8 mouse cellular contexts compared by ENCODE assay signal in genomic region chr9:118478839-118479507, GRCm38 (mm10). TPM values are rescaled to one million over a fixed set of nuclear protein-coding genes. Genes with fewer than 3 reads are reported as not detected.
DNase-seq lines count a peak whose midpoint lies in the region; ATAC-seq and TF ChIP-seq lines count a peak whose summit lies in the region.

No protein-coding gene starts in this region.

- DNase-seq in left cerebral cortex, postnatal 4 days = peak; percentile 65
- DNase-seq in left cerebral cortex, postnatal 14 days (ENCODE audit: low spot score in 2 of 2) = no peak
- DNase-seq in midbrain, embryonic 10.5 days (ENCODE audit: low spot score) = peak; percentile 58
- DNase-seq in thymus, postnatal 25 days = peak; percentile 55
- no peak for DNase-seq in layer of hippocampus, adult 8-10 months (ENCODE audit: low spot score in 2 of 2)

- peak overlapping the region; percentile 58 for H3K9ac ChIP-seq in forebrain, embryonic 12.5 days
- H3K9ac ChIP-seq in kidney, embryonic 15.5 days = 0 out of 2 replicates have a peak overlapping the region, but pooled peaks have one; percentile 21

- no peak for TF ChIP-seq CTCF in bone marrow macrophage, adult 2 months (IDR thresholded peaks at IDR 0.05; ENCODE audit: low read depth, low read length)

- H3K9me3 ChIP-seq in forebrain, embryonic 12.5 days = no peaks in the 10 kb centered on the region
- no peaks in the 10 kb centered on the region for H3K9me3 ChIP-seq in kidney, embryonic 15.5 days (replicated peaks)
- H3K9me3 ChIP-seq in midbrain, embryonic 10.5 days (replicated peaks) = no peaks in the 10 kb centered on the region

- TF ChIP-seq POLR2A in bone marrow macrophage, adult 2 months (IDR thresholded peaks at IDR 0.05; ENCODE audit: borderline replicate concordance, low read depth, low read length) = no peak

- no peaks in the 10 kb centered on the region for H3K36me3 ChIP-seq in forebrain, embryonic 12.5 days (replicated peaks)
- H3K36me3 ChIP-seq in kidney, embryonic 15.5 days = no peaks in the 10 kb centered on the region
- no peaks in the 10 kb centered on the region for H3K36me3 ChIP-seq in midbrain, embryonic 10.5 days

- intact Hi-C loops in left cerebral cortex, postnatal 4 days (cut with DNase I) = no loop called here
- intact Hi-C loops in left cerebral cortex, postnatal 14 days (cut with DNase I) = no loop called here

- peak; percentile 61; the same call in 1 of the 2 replicates for ATAC-seq in forebrain, embryonic 12.5 days (ENCODE audit: low FRiP score)
- ATAC-seq in kidney, embryonic 15.5 days (replicated peaks; ENCODE audit: low FRiP score) = peak; percentile 87

- under 1% methylated on average over 74 of the region's 87 CpGs for WGBS in forebrain, embryonic 12.5 days
- under 1% methylated on average over 85 of the region's 87 CpGs for WGBS in kidney, embryonic 15.5 days
- WGBS in midbrain, embryonic 10.5 days = under 1% methylated on average over 87 of the region's 87 CpGs

- H3K27ac ChIP-seq in bone marrow macrophage, adult 2 months (ENCODE audit: insufficient read depth, low read depth, low read length) = no peak overlapping the region
- H3K27ac ChIP-seq in forebrain, embryonic 12.5 days = peak overlapping the region; percentile 79
- no peak overlapping the region for H3K27ac ChIP-seq in kidney, embryonic 15.5 days
- no peak overlapping the region for H3K27ac ChIP-seq in midbrain, embryonic 10.5 days (replicated peaks)

- peak overlapping the region; percentile 56 for H3K4me2 ChIP-seq in forebrain, embryonic 12.5 days
- peak overlapping the region; percentile 79 for H3K4me2 ChIP-seq in kidney, embryonic 15.5 days

- H3K27me3 ChIP-seq in forebrain, embryonic 12.5 days = peaks cover 92% of the 10 kb centered on the region
- peaks cover 99% of the 10 kb centered on the region for H3K27me3 ChIP-seq in kidney, embryonic 15.5 days
- H3K27me3 ChIP-seq in midbrain, embryonic 10.5 days (ENCODE audit: low read depth, poor library complexity, severe bottlenecking) = peaks cover 100% of the 10 kb centered on the region

- no peaks in the 10 kb centered on the region for H3K4me1 ChIP-seq in bone marrow macrophage, adult 2 months (ENCODE audit: control insufficient read depth, insufficient read depth, low read length)
- H3K4me1 ChIP-seq in forebrain, embryonic 12.5 days = peaks cover 36% of the 10 kb centered on the region
- peaks cover 34% of the 10 kb centered on the region for H3K4me1 ChIP-seq in kidney, embryonic 15.5 days
- H3K4me1 ChIP-seq in midbrain, embryonic 10.5 days = peaks cover 34% of the 10 kb centered on the region

- H3K4me3 ChIP-seq in bone marrow macrophage, adult 2 months (ENCODE audit: insufficient read depth, low read length) = peak overlapping the region; percentile 58
- H3K4me3 ChIP-seq in forebrain, embryonic 12.5 days (replicated peaks) = peak overlapping the region; percentile 49
- H3K4me3 ChIP-seq in kidney, embryonic 15.5 days (replicated peaks) = peak overlapping the region; percentile 48
- H3K4me3 ChIP-seq in midbrain, embryonic 10.5 days = peak overlapping the region; percentile 48

RNA-seq across cellular contexts. Expression of gene Eomes, which starts 1.0 kb away (rescaled TPM):
- total RNA-seq in left cerebral cortex, postnatal 4 days (2021) = 1 to 10 TPM; 1.2 to 3.2 TPM
- total RNA-seq in left cerebral cortex, postnatal 14 days (2021) = under 1 TPM; 0.24 to 0.38 TPM
- polyA plus RNA-seq in bone marrow macrophage, adult 2 months (2012; ENCODE audit: insufficient read depth, insufficient read length, missing spikeins) = not detected in 2 replicates
- polyA plus RNA-seq in forebrain, embryonic 12.5 days (2016; fragmentation: Nextera tagmentation; extraction: Ambion mirVana) = 20.5 and 24.9 TPM in 2 replicates
- 0.09 TPM in 1 of 2 replicates, not detected in the other for polyA plus RNA-seq in kidney, embryonic 15.5 days (2015; fragmentation: Nextera tagmentation; extraction: Ambion mirVana)
- polyA plus RNA-seq in midbrain, embryonic 10.5 days (2016; fragmentation: Nextera tagmentation; extraction: Ambion mirVana) = 0.25 and 0.56 TPM in 2 replicates
- under 1 TPM in 2 of 4 experiments, not detected in 2; 0.12 to 0.20 TPM for total RNA-seq in layer of hippocampus, adult 8-10 months (2022)

RNA-seq across cellular contexts. Expression of gene Golga4, which starts 27.1 kb away (rescaled TPM):
- total RNA-seq in left cerebral cortex, postnatal 4 days (2021) = 10 to 100 TPM; 79.6 to 81.9 TPM
- total RNA-seq in left cerebral cortex, postnatal 14 days (2021) = 10 to 100 TPM; 80.3 to 88.2 TPM
- 46.5 and 52.2 TPM in 2 replicates for polyA plus RNA-seq in bone marrow macrophage, adult 2 months (2012; ENCODE audit: insufficient read depth, insufficient read length, missing spikeins)
- 68.4 and 69.0 TPM in 2 replicates for polyA plus RNA-seq in forebrain, embryonic 12.5 days (2016; fragmentation: Nextera tagmentation; extraction: Ambion mirVana)
- 56.5 and 58.7 TPM in 2 replicates for polyA plus RNA-seq in kidney, embryonic 15.5 days (2015; fragmentation: Nextera tagmentation; extraction: Ambion mirVana)
- 39.2 and 40.8 TPM in 2 replicates for polyA plus RNA-seq in midbrain, embryonic 10.5 days (2016; fragmentation: Nextera tagmentation; extraction: Ambion mirVana)
- total RNA-seq in layer of hippocampus, adult 8-10 months (2022) = 100 to 1,000 TPM in 1 of 4 experiments, 10 to 100 TPM in 3; 89.7 to 102 (median 93.2) TPM

Comparison
In these comparisons a context has a peak if more than half of its experiments do, and no peak if none do; other contexts are left out.
1. DNase-seq: peak in left cerebral cortex, postnatal 4 days (single experiment), midbrain, embryonic 10.5 days (single experiment) and thymus, postnatal 25 days (single experiment); none in left cerebral cortex, postnatal 14 days (0 of 2) and layer of hippocampus, adult 8-10 months (0 of 2).
2. RNA of gene Eomes, which starts 1.0 kb away (polyA plus RNA-seq): 20.5 to 24.9 TPM in forebrain, embryonic 12.5 days; 0.25 to 0.56 TPM in midbrain, embryonic 10.5 days, 0.09 TPM in kidney, embryonic 15.5 days and not detected in bone marrow macrophage, adult 2 months; every median in the first group is over 10 times any median in the second.
3. Peak in every context shown above with its lines, with median percentiles within 50 percentile points of each other: H3K4me3 ChIP-seq.